In the genomic region with DNA sequence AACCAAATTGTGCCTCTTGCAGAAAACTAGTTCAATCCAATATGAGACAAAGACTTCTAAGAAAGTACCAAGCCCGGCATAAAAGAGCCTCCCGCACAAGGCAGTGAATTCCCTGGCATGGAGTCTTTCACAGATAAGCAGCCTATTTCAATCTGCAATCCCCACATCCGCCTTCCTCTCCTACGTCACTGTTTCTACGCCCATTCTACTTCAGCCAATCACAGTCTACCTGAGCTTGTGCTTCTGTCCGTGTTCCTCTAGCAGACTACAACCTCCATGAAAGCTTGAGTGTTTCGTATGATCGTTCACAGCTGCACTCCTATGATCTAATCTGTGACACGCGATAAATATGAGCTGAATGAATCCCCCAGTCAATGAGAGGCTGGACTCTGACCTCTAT, we compare ENCODE assay signal across 19 mouse cellular contexts.
DNase-seq lines count a peak whose midpoint lies in the region; ATAC-seq and TF ChIP-seq lines count a peak whose summit lies in the region.
"Had no signal": no experiment of that assay in that cellular context is flagged by ENCODE, and none has a peak within 500 bp of the region (broad histone marks: within the 10 kb centered on the region; RNA-seq: fewer than 3 reads in every experiment).

No protein-coding gene starts in this region.

- H3K9me3 ChIP-seq in heart, embryonic 10.5 days = no peaks in the 10 kb centered on the region
- H3K9me3 ChIP-seq in heart, embryonic 15.5 days (replicated peaks) = no peaks in the 10 kb centered on the region
- no peaks in the 10 kb centered on the region for H3K9me3 ChIP-seq in intestine, postnatal 0 days (ENCODE audit: control insufficient read depth)
- H3K9me3 ChIP-seq in stomach, postnatal 0 days (ENCODE audit: control insufficient read depth, low read length) = no peaks in the 10 kb centered on the region
- H3K9me3 ChIP-seq: embryonic facial prominence, embryonic 13.5 days; hindbrain, embryonic 15.5 days; limb, embryonic 15.5 days; liver, embryonic 15.5 days had no signal

- no peak for TF ChIP-seq CTCF in intestine, postnatal 0 days (IDR thresholded peaks at IDR 0.05; ENCODE audit: low read depth)
- TF ChIP-seq CTCF in stomach, postnatal 0 days (IDR thresholded peaks at IDR 0.05; ENCODE audit: low read depth) = no peak

- TF ChIP-seq EP300 in stomach, postnatal 0 days (optimal IDR thresholded peaks at IDR 0.05) = no peak

- no peaks in the 10 kb centered on the region for H3K27me3 ChIP-seq in heart, embryonic 10.5 days (ENCODE audit: insufficient read depth, poor library complexity, severe bottlenecking)
- H3K27me3 ChIP-seq in heart, embryonic 15.5 days = no peaks in the 10 kb centered on the region
- H3K27me3 ChIP-seq in intestine, postnatal 0 days (replicated peaks; ENCODE audit: control insufficient read depth, insufficient read depth, low read length) = no peaks in the 10 kb centered on the region
- H3K27me3 ChIP-seq in stomach, postnatal 0 days (ENCODE audit: control insufficient read depth, insufficient read depth, low read length) = no peaks in the 10 kb centered on the region
- H3K27me3 ChIP-seq: embryonic facial prominence, embryonic 13.5 days; hindbrain, embryonic 15.5 days; limb, embryonic 15.5 days; liver, embryonic 15.5 days had no signal

- H3K36me3 ChIP-seq in heart, embryonic 10.5 days = no peaks in the 10 kb centered on the region
- no peaks in the 10 kb centered on the region for H3K36me3 ChIP-seq in heart, embryonic 15.5 days
- H3K36me3 ChIP-seq in intestine, postnatal 0 days (ENCODE audit: control insufficient read depth, insufficient read depth) = no peaks in the 10 kb centered on the region
- no peaks in the 10 kb centered on the region for H3K36me3 ChIP-seq in stomach, postnatal 0 days (ENCODE audit: control insufficient read depth, insufficient read depth, low read length)
- H3K36me3 ChIP-seq: embryonic facial prominence, embryonic 13.5 days; hindbrain, embryonic 15.5 days; limb, embryonic 15.5 days; liver, embryonic 15.5 days had no signal

- peaks cover 4% of the 10 kb centered on the region; the same call in 1 of the 2 replicates for H3K4me1 ChIP-seq in heart, embryonic 10.5 days
- H3K4me1 ChIP-seq in heart, embryonic 15.5 days (replicated peaks) = peaks cover 3% of the 10 kb centered on the region; the same call in 1 of the 2 replicates
- no peaks in the 10 kb centered on the region for H3K4me1 ChIP-seq in intestine, postnatal 0 days (replicated peaks; ENCODE audit: control insufficient read depth, insufficient read depth, low read length)
- no peaks in the 10 kb centered on the region for H3K4me1 ChIP-seq in stomach, postnatal 0 days (replicated peaks; ENCODE audit: control insufficient read depth, insufficient read depth)
- H3K4me1 ChIP-seq: hindbrain, embryonic 15.5 days; liver, embryonic 15.5 days had no signal

- peak overlapping the region; percentile 25; the same call in 1 of the 2 replicates for H3K4me2 ChIP-seq in heart, embryonic 15.5 days
- H3K4me2 ChIP-seq in intestine, postnatal 0 days (replicated peaks; ENCODE audit: low read depth) = peak overlapping the region; percentile 32; the same call in 1 of the 2 replicates
- no peak overlapping the region for H3K4me2 ChIP-seq in stomach, postnatal 0 days (replicated peaks; ENCODE audit: low read depth)
- H3K4me2 ChIP-seq: embryonic facial prominence, embryonic 13.5 days; hindbrain, embryonic 15.5 days; limb, embryonic 15.5 days; liver, embryonic 15.5 days had no signal

- no peak overlapping the region for H3K27ac ChIP-seq in heart, embryonic 10.5 days
- no peak overlapping the region; the same call in 1 of the 2 replicates for H3K27ac ChIP-seq in heart, embryonic 15.5 days
- H3K27ac ChIP-seq in intestine, postnatal 0 days (ENCODE audit: low read depth, low read length) = no peak overlapping the region
- H3K27ac ChIP-seq in stomach, postnatal 0 days (replicated peaks) = no peak overlapping the region
- H3K27ac ChIP-seq: embryonic facial prominence, embryonic 13.5 days; gastrocnemius, adult 2 months; hindbrain, embryonic 15.5 days; limb, embryonic 15.5 days; liver, embryonic 15.5 days had no signal

- H3K4me3 ChIP-seq in heart, embryonic 10.5 days = no peak overlapping the region
- no peak overlapping the region for H3K4me3 ChIP-seq in heart, embryonic 15.5 days
- H3K4me3 ChIP-seq in intestine, postnatal 0 days (ENCODE audit: low read depth, low read length) = no peak overlapping the region
- no peak overlapping the region for H3K4me3 ChIP-seq in stomach, postnatal 0 days (ENCODE audit: low read depth, low read length)
- H3K4me3 ChIP-seq: embryonic facial prominence, embryonic 13.5 days; gastrocnemius, adult 2 months; hindbrain, embryonic 15.5 days; limb, embryonic 15.5 days; liver, embryonic 15.5 days; myocyte had no signal

- 63% methylated on average over 10 of the region's 10 CpGs for whole genome bisulfite sequencing in heart, embryonic 10.5 days
- 51% methylated on average over 10 of the region's 10 CpGs for WGBS in heart, embryonic 15.5 days
- WGBS in intestine, postnatal 0 days = 46% methylated on average over 10 of the region's 10 CpGs
- 68% methylated on average over 10 of the region's 10 CpGs for WGBS in stomach, postnatal 0 days

- 0 out of 2 replicates have a peak, but pooled peaks have one; percentile 22 for ATAC-seq in heart, embryonic 15.5 days (replicated peaks; ENCODE audit: insufficient number of reproducible peaks, insufficient read depth, low FRiP score, low read depth)
- peak; percentile 69 for ATAC-seq in intestine, postnatal 0 days
- ATAC-seq in stomach, postnatal 0 days (ENCODE audit: low FRiP score, low TSS enrichment) = no peak
- ATAC-seq: forebrain, embryonic 16.5 days had no signal

- H3K9ac ChIP-seq in heart, embryonic 15.5 days = no peak overlapping the region
- no peak overlapping the region for H3K9ac ChIP-seq in intestine, postnatal 0 days (ENCODE audit: low read depth, low read length)
- no peak overlapping the region for H3K9ac ChIP-seq in stomach, postnatal 0 days (ENCODE audit: low read length)
- H3K9ac ChIP-seq: embryonic facial prominence, embryonic 13.5 days; hindbrain, embryonic 15.5 days; limb, embryonic 15.5 days; liver, embryonic 15.5 days had no signal

- peak; percentile 23 to 24 for DNase-seq in heart, adult 9 months (ENCODE audit: low spot score in 2 of 2)
- DNase-seq in heart, embryonic 10.5 days (ENCODE audit: low spot score) = no peak
- DNase-seq in lung, postnatal 36 days = peak; percentile 62
- no peak for DNase-seq in adrenal gland, adult 18-20 months (ENCODE audit: low spot score in 2 of 2)
- no peak for DNase-seq in stomach, postnatal 0 days (ENCODE audit: low spot score)
- DNase-seq: adrenal gland, adult 2 months; gastrocnemius, adult 2 months; kidney, adult 11 months; kidney, postnatal 25 days; midbrain, embryonic 14.5 days; thymus, postnatal 36 days had no signal

Comparison
In these comparisons a context has a peak if more than half of its experiments do, and no peak if none do; other contexts are left out.
1. DNase-seq: peak in heart, adult 9 months (2 of 2) and lung, postnatal 36 days (single experiment); none in heart, embryonic 10.5 days (single experiment), adrenal gland, adult 18-20 months (0 of 2) and stomach, postnatal 0 days (single experiment).